Mouse (Mus musculus) left cerebral cortex, adult 18-20 months (tissue): ENCODE measurements around the gene Dlg1. TPM values are rescaled to one million over a fixed set of nuclear protein-coding genes. Genes with fewer than 3 reads are reported as not detected.

Experiments
- DNase-seq, 2 experiments: peaks; one replicate each; pipeline ENCODE4 v3.0.0; 2021 to 2022; ENCODE audit warnings: low spot score in 2 of 2, mixed read lengths in 1 of 2
- long read RNA-seq, 2 experiments: library from polyadenylated mRNA; stranded (forward); transcript quantifications; one replicate each; pipeline ENCODE4 v2.0.0; 2021
- total RNA-seq, 2 experiments: library from RNA; stranded (reverse); gene quantifications; 2 replicates each; pipeline ENCODE4 v1.2.3; 2021

Dlg1 gene
- 100 to 1,000 TPM; 179 to 196 TPM for total RNA-seq
- long read RNA-seq, experiment 1, full-length matches to known transcripts: 6 of 133 reads
- long read RNA-seq, experiment 1, partial matches to known transcripts: 16 of 133 reads
- long read RNA-seq, experiment 1, other reads (novel, unspliced or antisense): 111 of 133 reads
- long read RNA-seq, experiment 2, transcript Dlg1-204 (23 exons, 3,418 nt): major isoform, 7 of 91 reads
- long read RNA-seq, experiment 2, partial matches to known transcripts: 9 of 91 reads
- long read RNA-seq, experiment 2, other reads (novel, unspliced or antisense): 74 of 91 reads

DNA sequence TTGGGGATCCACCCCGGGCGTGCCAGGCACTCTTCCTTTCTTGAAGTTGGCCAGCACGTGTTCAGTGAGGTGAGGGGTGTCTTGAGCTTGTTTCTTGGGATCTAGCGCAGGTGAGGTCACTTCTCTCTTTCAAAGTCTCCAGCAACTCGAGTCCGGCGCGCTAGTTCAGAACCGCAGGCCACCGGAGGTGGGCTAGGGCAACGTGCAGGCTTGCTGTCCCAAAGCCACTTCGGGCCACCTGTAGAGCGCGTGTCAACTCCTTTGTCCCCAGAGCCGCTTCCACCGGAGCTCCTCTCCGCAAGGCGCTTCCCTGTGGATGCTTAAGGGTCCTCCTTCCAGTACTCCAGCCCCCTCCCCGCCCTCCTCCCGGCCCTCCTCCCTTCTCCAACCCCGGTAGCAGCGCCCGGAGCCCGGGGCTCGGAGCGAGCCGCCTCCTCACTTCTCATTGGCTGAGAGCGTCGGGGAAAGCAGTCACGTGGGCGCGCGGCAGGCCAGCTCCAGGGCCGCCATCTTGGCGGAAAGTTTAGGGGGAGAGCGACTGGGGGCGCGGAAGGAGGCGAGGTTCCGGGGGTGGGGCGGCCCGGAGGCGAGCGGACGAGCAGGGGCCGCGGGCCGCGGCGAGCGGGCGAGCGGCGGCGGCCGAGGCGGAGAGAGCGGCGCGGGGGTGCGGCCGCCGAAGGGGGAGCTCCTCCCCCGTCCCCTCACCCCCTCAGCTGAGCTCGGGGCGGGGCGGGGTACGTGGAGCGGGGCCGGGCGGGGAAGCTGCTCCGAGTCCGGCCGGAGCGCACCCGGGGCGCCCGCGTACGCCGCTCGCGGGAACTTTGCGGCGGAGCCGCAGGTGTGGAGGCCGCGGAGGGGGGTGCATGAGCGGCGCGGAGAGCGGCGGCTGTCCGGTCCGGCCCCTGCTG lies at the start of gene Dlg1:
Gene Dlg1, plus strand, starts transcription at position 65 of the 908 bp plus-strand sequence.
- DNase-seq: peak; percentile 72 to 83

DNA sequence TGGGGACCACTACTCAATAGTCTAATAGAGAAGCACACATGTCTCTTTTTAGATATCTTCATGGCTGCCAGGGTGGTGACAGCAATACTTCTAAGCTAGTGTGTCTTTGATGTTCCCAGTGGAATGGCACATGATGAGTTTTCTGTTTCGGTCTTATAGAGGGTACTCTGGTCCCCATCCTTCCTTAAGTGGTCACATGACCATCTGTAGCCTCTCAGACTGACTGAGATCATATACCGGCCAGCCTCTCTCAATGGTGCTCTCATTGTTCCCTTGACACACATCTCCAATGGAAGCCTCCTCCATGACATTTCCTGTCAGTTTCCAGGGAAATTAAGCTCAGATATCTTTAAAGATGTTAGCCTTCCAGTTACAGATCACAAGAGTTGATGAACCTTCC lies 46.9 kb upstream of the Dlg1 start:
- DNase-seq: no peak

- no peak for DNase-seq
Measured at GRCm38 (mm10) chr16:31617128-31617527, 46.1 kb upstream of the Dlg1 start.

DNA sequence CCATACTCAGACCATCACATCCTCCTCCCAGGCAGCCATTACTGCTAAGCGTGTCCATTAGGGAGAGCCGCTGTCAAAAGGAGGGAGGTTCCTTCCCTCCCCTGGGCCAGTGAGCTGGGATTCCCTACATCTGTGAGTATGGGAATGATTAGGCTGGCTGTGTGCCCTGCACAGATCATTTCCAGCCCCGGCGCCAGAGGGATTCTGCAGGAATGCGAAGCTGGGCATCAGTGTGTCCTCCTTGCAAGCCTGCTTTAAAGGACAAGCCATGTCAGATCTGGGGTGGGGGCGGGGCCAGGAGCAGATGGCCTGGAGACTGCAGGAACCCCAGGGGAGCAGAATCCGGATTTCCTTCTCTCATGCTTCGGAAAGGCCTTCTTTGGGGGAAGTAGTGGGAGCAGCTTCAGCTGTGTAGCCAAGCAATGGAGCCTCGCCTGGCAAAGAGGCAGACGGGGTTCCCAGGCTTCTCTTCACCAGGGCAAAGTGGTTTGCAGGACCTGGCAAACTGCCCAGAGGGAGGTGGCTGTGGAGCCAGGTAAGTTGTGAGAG lies 45.3 kb upstream of the Dlg1 start:
- peak; percentile 25 to 40 for DNase-seq

DNA sequence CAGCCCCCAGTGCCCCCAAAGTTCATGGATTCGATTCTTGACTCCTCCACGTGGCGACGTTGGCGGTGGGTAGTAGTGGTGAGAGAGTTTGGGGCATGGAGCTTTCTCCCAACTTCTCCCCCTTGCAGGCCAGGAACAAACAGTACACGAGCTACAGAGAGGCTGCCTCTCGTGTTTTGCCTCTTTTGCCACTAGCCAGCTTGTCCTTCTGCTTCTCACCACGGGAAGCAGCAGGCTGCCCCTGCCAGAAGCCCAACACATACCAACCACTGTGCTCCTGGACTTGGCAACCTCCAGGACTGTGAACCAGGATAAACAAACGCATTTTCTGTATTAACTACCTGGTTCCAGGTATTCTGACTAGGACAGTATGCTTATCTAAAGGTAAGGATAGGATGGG lies 44.6 kb upstream of the Dlg1 start:
- DNase-seq: no peak

DNA sequence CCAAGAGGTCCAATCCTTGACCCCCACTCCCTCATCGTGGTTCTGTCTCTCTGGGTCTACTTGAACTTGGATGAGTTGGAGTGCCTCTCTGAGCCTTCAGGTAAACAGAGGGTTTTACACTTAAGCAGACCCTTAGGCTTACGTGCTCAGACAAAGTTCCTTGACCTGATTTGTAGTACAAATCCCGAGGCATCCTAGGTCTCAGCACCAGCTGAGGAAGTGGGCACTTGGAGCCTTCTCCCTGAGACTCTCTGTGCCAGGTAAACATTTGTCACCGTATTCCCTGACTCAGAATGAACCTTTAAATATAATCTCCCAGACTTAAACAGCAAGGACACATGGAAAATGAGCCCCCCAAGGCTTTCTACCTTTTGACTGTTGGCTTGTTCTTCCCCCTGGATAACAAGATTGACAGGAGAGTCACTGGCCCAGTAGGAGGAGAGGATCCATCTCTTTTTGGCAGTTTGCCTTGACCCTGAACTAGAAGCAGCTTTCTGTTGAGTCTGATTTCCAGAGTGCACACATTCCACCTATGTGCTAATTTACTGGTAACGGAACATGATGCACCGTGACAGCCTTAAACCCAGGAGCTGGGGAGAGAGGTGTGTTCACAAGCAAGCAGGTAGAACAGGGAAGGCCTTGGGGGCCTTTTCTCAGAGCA lies 43.4 kb upstream of the Dlg1 start:
- DNase-seq: no peak

DNA sequence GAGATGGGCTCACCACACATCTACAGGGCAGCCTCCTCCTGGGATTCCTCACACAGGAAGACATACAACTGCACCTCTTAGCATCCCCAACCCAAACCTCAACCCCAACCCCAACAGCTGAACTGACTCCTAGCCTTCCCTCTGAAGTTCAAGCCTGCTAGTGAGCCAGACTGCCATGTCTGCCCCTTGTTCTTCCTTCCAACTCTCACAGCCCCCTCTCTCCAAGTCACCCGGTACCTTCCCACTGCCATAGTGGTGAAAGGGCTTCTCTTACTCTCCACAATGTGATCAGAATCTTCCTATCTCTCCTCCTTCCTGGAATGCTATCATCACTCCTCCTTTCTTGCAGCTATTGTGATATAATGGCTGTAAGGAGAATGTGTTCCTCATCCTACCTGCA lies 40.9 kb upstream of the Dlg1 start:
- DNase-seq: no peak

- no peak for DNase-seq
Measured at GRCm38 (mm10) chr16:31623136-31623535, 40.1 kb upstream of the Dlg1 start.

DNA sequence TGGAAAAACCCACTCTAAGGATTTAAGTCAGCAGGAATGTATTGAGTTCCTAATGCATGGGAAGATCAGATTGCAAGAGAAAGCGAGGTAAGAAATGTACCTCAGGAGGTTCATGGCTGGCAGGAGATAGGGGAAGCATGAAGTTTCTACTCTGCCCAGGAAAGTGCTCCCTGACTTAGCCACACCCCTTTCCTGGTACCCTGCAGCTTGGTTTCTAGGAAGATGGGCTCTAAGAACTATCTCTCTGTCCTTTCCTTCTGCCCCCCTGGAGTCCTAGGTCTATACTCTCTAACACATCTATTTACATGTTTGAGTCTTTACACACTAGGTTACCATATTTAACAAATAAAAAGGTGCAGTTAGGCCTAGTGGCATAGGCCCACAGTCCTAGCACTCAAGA lies 38.5 kb upstream of the Dlg1 start:
- DNase-seq: no peak

GRCm38 (mm10) chr16:31626331-31626730 lies 36.9 kb upstream of the Dlg1 start:
- DNase-seq: no peak

DNA sequence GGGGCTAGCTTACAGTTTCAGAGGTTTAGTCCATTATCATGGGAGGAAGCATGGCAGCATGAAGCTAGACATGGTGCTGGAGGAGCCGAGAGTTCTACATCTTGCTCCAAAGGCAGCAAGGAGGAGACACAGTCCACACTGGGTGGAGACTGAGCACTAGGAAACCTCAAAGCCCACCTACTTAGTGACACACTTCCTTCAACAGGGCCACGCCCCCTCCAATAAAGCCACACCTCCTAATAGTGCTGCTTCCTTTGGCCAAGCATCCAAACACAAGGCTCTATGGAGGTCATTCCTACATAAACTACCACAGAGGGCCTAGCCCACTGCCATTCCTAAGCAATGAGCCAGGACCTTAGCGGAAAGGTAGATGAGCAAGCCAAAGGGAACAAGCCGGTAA lies 32.9 kb upstream of the Dlg1 start:
- DNase-seq: no peak

DNA sequence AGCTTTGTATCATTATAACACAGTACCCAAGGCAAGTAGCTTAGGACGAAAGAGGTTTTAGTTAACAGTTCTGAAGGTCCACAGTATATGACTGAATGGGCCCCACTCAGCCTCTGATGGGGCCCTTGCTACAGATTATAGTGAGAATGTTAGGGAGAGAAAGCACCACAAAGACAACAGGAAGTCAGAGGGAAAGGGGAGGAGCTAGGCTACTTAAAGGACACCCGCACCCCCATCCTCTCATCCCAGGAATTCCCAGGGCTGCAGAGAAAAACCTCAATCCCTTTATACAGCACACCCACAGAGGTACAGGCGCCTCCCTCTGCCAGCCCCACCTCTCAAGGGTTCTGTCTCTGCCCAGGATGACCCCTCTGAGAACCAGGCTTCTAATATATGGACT lies 32.2 kb upstream of the Dlg1 start:
- DNase-seq: no peak

- no peak for DNase-seq
Measured at GRCm38 (mm10) chr16:31634371-31634770, 28.9 kb upstream of the Dlg1 start.

GRCm38 (mm10) chr16:31638393-31638792 lies 24.9 kb upstream of the Dlg1 start:
- DNase-seq: no peak

DNA sequence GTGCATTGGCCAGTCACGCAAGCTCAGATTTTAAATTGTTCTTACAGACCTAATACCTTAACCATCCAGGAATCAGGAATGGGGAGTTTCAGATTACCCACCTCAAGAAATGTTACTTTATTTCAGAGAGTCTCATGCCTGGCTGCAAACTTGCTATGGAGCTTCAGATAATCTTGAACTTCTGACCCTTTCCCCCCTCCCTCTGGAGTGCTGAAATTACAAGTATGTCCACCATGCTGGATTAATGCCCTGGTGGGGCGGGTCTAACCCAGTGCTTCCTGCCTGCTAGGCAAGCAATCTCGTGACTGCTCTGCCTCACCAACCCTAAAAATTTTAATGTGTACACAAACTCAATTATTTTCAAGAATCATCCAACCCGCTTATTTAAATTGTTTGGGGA lies 23.3 kb upstream of the Dlg1 start:
- no peak for DNase-seq

DNA sequence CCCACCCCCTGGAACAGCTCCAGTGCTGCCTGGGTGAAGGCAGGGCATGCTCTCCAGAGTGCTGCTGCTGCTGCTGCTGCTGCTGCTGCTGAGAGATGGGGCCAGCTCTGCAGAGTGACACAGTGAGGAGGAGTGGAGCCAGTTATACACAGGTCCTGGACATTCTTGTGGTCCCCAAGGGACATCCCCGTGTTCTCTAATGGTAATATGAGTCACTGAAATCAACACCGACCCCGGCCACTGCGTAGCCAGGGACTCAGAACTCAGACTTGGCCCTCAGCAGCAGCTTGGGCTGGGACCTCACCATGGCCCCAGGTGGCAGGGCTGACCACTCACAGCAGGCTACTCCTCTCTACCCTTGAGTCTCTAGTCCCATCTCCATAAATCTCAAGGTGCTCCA lies 21.5 kb upstream of the Dlg1 start:
- DNase-seq: no peak

- DNase-seq: no peak
Measured at GRCm38 (mm10) chr16:31647221-31647620, 16.0 kb upstream of the Dlg1 start.

GRCm38 (mm10) chr16:31650788-31651187 lies 12.5 kb upstream of the Dlg1 start:
- DNase-seq: no peak

DNA sequence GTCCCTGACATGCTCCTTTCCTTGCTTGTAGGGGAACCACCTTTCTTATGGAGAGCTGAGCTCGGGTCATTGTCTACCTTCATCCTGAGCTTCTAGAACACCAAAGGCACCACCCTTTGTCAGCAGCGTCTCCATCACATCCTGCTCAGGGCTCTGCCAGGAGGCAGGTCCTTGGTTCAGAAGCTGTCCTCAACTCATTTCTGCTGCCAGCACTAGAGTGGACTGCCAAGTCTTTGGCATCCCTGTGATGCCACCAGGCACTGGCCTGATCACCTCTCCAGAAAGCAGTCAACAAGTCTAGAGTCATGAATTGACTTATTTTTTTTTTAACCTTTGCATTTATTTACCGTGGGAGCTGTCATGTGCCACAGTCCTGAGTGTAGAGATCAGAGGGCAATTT lies 11.7 kb upstream of the Dlg1 start:
- no peak for DNase-seq

GRCm38 (mm10) chr16:31652115-31652843 lies 11.0 kb upstream of the Dlg1 start:
- DNase-seq: no peak

GRCm38 (mm10) chr16:31653616-31654015 lies 9.6 kb upstream of the Dlg1 start:
- DNase-seq: no peak
